Mouse (Mus musculus): ENCODE measurements at regions not wholly inside any gene's neighbourhood (a gene's known extent, or its start where the extent isn't known, plus 50 kb on each side); places are given as distances from the start of the nearest gene placed in this dataset.
"Not testable (repeated sequence)": the region's sequence is repeated elsewhere in the genome, so short reads cannot be mapped to it uniquely, and the experiment has no call there.

DNA sequence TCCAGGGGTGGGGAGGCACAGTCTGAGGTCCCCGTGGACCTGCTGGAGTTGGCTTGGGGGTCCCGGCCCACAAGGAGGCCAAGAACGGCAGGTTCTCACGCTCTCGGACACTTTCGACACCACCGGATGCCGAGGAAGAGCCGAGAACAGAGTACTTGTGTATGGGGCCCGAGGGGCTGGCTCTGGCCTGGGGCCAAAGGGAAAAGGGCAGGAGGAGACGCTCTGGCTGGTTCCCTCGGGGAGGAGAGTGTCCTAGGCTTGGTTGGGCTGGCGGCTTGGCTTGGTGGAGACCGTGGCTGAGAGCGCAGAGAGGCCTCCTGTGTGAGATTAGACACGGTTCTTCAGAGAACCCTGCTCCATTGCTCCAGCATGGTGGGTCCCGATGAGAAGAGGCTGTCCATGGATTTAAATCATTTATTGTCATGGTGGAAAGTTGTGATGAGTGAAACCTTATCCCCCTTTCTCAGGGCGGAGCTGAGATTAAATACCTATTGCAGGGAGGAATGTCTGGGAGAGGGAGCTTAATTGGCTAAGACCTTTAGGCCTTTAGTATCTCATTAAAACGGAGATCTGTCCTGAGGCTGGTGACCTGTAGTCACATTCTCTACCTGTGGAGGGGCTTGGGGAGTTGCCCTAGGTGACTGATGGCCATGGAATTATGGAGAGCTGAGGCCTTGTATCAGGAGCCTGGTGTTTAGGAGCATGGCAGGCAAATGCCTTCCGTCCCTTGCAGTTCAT is 244.1 kb downstream of the Enc1 start:
- DNase-seq = no peak

DNA sequence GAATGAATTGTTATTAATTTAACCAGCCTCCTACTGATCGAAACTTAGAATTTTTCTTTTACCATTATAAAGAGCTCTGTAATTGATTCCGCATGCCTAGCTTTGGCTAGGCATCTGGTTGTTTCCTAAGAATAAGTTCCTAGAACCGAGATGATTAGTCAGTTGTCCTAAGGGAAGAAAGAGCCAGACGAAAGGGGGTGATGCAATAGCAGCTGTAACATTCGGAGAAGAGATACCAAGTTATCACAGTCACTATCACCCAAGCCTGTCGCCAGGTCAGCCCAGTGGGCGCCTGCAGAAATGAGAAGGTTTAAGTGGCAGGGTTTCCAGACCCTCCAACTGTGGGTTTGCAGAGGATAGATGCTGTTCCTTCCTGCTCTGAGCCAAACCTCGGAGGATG is 242.8 kb downstream of the Enc1 start:
- DNase-seq = no peak

DNA sequence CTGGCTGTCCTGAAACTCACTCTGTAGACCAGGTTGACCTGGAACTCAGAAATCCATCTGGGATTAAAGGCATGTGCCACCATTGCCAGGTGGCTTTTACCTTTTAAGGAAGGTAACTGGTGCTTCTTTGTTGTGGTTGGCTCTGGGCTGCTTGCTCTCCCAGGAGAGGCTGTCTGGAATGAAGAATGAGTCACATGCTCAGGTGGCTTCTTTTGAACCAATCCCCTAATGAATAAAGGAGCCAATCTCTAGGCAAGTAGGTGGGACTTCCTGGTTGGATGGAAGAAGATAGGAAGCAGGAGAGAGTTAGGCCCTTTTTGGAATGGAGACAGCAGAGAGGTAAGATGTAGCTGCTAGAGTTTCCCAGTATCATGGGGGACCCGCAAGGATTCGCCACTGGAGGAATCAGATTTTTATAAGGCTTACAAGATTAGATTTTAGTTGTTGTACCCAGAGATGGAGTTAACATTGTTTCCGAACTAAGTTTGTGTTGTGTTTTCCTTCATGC is 241.6 kb downstream of the Enc1 start:
- DNase-seq = no peak

DNA sequence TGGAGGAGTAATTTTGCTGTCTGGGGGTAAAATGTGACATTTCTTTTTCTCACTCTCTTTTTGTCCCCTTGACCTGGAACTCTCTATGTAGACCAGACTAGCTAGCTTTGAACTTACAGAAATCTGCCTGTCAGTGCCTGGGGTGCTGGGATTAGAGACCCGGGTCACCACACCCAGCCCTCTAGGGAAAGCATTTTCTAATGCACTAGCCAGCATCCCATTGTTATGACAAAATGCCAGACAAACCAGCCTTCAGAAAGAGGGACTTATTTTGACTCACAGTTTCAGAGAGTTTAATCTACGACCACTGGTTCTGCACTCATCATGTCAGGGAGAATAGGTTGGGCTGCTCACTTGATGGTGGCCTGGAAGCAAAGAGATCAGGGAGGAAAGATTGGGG is 240.4 kb downstream of the Enc1 start:
- no peak for DNase-seq

DNA sequence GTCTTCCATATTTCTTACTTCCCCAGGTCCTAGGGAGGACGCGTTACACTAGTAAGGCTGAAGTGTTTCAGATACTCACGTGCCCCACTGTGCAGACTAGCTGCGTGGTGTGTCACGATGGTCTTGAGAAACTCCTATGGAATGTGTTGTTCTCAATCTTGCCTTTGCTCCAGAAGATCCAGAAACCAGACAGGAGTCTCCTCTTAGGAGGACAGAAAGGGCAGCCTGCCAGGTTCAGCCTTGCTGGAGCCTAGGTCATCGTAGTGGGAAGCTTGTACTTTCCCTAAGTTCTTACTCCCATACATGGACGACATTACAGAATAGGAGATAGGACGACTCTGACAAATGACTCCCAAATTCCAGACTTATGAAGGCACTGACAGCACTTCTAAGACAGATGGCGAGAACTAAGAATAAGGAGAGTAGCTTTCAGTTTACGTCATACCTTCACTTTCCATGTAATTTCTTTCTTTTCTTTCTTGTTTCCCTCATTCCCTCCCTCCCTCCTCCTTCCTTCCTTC is 238.2 kb downstream of the Enc1 start:
- DNase-seq = no peak

DNA sequence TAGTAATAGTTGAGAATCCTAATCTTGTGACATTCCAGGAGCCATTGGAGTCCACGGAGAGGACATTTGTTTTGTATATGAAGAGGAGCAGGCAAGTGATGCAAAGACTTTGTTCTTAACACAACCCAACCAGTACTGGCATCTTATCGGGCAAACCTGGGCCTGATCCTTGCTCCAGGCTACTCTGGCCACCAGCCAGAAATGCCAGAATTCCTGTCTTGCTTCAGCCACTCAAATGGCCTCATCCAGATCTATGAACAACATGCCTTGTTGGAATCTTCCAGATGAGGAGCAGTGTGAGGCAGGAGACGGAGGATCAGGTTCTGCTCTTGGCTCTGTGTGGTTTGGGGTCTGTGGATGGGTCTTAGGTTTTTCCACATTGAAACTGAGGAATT is 233.1 kb downstream of the Enc1 start:
- no peak for DNase-seq

DNA sequence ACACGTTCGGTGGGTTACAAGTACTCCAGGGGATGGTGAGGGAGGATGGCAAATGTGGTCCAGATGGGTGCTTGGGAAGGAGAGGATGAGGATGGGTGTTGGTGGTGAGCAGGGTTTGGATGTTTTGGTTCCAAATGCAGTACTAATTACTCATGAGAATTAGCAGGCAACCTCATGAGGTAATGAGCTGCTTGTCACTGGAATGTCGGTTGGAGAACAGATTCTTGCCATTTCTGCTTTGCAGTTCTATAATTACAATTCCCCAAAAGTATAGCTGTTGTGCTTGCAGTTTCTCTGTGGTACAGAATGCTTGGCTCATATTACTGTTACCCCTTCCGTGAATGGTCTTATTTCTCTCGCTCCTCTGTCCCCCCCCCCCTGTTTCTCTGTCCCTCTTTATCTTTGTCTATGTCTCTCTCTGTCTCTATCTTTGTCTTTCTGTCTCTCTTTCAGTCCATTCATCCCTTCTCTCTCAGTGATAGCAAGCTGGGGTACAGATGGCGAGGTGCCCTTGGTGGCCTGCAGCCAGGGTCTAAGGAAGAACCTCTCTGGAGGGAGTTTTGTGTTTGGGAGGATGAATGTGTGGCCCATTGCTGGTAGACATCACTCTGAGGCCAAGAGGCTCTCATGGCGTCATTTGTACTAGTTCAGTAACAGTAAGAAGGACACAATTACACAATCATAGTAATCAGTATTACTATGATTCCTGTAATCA is 232.5 kb downstream of the Enc1 start:
- no peak for DNase-seq

DNA sequence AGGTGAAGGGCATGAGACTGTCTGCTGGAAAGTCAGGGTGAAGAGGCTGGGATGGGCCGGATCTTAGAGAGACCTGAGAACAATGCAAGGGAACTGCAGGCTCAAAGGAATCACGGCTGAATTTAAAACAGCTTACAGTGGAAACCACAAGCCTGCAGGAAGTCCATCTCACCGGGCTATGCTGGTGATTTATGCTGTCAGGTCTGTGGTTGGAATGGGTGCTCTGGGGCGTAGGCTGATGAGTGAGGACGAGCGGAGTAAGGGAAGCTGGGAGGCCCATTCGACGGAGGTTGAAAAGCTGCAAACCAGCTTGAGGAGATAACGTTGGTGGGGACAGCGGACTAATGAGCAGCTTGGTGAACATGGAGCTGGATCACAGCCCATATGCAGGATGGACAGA is 229.1 kb downstream of the Enc1 start:
- DNase-seq = no peak

DNA sequence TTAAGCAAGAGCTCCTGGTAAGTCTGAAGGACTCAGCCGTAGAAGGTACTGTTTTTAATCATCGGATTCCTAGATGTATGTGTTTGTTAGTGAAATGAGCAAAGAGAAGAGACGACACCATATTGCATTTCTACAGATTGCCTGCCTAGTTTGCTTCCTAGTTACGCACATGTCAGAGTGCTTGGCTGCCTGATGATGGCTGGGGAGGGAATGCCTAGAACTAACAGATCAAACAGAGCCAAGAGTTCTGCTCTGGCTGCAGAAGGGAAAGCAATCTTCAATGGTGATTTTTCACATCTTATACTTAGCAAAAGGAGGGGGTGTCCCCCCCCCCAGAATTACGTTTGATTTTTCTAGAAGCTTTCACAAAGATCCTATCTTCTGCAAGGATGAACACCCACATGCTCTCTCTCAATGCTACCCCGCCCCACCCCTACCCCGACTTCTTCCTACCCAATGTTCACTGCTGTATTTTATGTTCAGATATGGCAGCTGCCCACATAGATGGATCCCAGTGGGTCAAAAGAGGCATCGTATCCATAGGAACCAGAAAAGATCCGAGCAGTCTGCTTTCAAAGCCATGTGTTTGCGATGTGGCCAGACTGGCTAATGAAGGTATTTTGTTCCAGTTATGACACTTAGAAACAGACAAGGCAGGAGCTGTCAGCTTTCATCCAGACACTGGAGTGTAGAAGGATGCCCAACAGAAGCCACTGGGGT is 228.1 kb downstream of the Enc1 start:
- no peak for DNase-seq

DNA sequence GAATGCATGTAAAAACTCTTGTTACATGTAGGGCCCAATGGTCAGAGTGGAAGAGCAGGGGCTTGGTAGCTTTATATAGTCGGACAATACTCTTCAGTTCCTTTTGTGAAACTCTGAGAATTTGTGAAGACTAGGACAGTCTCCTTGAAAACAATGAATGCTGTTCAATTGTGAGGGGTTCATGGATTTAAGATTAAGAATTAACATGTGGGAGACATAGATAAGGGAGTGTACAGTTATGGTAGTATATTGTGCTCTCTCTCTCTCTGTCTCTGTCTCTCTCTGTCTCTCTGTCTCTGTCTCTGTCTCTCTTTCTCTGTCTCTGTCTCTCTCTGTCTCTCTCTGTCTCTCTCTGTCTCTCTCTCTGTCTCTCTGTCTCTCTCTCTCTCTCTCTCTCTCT is 225.7 kb downstream of the Enc1 start:
- not testable (repeated sequence) for DNase-seq

DNA sequence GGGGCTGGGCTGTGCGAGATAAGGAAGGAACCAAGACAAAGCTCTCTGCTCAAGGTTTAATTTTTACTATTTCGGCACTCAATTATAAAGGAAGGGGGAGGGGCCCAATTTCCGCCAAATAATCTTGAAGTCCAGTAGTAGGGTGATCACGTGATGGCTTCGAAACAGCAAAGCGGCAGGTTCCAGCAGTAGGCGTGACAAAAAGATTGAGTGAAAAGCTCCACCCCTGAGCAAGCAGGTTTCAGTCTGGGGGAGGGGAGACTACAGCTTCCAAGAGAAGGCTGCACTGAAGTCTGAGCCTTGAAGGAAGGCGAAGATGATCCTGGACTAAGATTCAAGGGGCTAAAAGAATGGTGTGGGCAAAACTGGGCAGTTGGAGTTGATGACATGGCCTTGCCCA is 222.9 kb downstream of the Enc1 start:
- DNase-seq = no peak

DNA sequence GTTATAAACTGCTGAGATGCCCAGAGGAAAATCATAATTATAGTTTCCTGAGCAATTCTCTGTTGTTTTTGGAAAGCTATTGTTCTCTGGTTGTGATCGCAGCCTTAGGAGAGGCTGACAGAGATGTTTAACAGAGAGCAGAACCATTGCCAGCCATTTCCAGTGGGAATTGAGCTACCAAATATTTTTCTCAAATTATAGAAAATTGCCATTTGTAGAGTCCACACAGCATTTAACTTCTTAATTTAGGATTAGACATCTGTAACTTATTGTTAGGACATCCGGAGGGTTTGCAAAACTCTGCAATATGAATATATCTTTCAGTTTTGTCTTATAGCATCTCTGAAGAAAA is 222.0 kb downstream of the Enc1 start:
- DNase-seq = no peak

DNA sequence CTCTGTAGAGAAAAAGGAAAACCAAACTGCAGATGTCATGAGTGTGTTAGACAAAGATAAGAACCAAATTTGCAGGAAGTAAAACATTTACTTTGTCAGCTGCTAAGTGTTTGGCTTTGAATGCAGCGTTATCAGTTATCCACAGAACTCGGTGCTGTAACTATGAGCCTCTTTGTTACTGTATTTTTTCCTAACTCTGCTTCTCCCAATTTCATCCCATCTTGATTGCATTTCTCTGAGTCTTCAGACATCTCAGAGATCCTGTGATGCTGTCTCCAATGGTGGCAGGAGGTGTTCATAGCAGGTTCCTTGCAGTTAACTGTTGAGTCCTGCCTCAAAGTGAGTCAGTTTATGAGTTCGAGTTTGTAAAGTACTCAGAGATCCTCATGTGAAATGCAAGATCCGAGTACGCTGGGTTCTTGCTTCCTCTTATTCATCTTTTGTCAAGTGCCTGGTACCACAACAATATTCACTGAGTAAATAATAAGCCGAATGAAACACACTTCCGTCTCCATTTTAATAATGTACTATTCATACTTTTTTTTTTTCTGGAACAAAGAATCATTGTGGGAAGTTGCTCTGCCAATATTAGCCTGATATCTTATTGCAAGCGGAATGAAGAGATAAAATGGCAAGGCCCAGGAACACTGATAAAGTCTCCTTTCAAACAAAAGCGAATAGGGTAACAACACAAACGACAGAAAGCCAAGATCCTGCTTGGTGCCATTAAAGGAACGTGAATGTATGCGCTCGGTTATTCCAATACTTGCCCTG is 221.4 kb downstream of the Enc1 start:
- no peak for DNase-seq

DNA sequence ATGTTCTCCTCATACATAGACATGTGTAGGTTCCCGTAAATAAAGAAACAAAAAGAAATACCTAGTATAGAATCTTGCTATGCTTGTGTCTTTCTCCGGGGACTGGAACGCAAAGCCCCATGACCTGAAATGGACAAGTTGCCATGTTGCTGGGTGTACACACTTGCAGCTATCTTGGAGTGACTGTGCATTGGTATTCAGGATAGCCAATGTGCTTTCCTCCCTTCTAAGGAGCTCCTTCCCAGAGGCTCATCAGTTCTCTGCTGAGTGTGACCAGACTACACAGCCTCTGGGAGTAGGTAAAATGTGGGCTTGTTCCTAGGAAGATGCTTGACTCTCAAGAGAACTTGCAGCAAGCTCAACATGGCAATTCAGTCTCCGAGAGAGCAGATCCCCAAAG is 220.3 kb downstream of the Enc1 start:
- DNase-seq = no peak

DNA sequence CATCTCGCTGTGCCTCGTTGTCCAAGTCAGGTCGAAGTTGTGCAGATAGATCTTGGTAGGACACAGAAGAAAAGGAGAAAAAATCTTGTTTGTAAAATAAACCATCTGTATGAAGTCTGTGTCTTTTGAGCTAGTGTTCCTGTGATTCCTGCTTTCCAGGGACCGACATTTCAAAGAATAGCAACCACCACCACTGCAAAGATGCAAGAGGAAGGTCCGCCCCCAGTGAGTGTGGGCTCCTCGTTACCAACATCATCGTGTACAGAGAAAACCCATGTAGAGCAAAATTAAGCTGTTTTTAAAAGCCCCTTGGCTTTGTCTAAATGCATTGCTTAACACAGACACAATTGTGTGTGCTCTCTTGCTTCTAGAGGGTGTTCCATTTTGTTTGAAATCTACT is 218.2 kb downstream of the Enc1 start:
- no peak for DNase-seq

DNA sequence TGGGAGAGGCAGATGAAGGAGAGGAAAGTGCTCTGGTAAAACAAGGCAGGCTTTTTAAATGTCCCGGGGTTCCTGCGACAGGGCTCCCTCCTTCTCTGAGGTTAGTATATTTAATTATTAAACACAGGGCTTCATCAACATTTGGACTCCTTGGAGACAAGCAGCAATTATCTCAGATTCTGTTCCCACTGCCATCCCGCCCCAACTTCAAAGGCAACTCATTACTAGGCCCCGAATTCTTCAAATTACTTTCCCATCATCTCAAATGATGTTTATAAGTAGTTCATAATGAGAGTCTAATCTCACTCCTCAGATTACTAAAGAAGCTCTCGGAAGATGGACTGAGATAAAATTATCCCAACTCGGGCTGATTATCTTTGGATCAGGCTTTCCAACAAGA is 215.1 kb downstream of the Enc1 start:
- no peak for DNase-seq

DNA sequence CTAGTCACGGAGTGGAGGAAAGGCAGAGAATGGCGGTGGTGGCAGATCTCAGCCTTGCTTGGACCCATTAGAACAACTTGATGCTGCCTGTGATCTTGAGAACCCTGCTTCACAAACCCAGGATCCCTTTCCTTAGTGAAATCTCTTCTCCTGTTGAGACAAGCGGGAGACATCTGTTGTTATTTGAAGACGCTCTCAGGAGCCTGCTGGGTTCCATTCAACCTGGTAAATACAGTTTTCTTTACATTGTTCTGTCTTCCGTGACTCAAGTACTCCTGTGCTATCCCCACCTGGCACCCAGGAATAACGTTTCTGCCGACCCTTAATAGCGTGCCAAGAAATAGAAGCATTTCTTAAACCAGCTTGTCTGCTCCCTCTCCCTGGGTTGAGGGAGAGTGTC is 213.8 kb downstream of the Enc1 start:
- DNase-seq = no peak

DNA sequence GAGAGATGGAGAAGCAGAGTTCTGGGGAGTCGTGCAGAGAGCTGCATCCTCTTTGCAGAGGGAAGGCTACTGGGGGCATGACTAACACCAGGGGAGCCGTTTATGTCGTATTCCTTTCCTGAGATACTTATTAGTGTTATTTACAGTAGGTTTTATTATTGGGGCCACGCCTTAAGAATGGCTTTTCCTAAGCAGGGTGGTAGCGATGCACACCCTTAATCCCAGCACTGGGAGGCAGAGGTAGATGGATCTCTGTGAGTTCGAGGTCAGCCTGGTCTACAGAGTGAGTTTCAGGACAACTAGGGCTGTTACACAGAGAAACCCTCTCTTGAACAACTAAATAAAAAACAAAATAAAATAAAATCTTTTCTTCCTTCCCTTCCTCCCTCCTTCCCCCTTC is 212.6 kb downstream of the Enc1 start:
- no peak for DNase-seq

DNA sequence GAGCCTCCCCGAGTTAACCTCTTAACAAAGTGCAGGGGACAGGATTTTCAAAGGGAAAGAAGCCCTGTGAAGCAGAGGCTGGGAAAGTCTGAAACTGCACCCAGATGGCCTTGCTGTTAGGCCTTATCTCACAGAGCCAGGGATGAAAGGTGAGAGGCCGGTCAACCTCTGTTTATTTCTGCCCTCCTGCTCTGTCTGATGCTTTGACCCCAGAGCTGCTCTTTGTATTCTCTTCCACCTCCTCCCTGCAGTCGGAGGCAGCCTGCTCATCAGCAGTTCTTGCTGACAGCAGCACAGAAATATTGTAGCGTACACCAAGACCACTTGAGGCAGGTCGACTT is 212.2 kb downstream of the Enc1 start:
- DNase-seq = no peak

DNA sequence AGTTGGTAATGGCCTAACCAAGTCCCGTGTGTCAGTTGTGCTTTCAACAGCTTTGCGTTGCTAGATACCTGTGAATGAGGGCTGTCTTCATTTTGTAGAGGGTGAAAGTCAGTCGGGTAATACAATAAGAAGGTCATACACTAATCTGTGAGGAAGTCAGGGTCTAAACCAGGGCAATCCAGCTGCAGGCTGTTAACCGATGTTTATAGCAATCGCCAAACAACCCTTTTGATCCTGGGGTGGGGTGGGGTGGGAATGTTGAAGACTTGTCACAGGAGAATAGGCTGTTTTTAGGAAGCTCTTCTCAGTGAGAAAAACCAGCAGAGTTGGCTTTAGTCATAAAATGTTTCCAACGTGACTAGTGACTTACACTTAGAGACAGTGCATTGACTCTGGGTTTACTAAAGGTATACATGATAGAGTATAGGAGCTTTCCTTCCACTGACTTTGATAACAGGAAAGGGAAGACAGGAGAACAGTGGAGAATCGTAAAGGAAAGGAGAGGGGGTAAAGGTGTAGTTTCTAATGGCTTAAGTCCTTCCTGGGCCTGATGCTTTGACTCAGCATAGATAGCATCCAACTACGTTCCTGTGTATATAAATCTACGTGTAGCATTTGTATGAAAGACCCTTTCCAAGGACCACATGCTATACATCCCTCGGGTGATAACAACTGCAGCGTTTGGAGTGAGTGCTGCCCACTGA is 211.6 kb downstream of the Enc1 start:
- DNase-seq = no peak

DNA sequence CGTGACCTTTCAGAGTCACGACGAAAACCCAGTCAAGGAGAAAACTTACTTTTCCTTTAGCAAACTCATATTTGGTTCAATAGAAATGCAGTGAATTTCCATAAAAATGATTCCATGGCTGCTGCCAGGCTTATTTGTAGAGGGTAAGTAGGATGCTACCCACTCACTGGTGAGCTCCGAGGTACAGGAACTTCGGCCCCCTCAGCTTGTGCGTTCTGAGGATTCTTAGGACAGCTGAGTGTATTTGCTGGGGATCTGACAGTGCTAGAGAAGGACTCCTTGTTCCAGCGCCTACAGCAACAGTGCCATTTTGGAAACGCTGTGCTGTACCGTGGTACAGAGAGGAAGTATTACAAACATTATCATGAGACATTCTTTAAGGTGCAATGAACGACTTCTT is 210.4 kb downstream of the Enc1 start:
- no peak for DNase-seq

DNA sequence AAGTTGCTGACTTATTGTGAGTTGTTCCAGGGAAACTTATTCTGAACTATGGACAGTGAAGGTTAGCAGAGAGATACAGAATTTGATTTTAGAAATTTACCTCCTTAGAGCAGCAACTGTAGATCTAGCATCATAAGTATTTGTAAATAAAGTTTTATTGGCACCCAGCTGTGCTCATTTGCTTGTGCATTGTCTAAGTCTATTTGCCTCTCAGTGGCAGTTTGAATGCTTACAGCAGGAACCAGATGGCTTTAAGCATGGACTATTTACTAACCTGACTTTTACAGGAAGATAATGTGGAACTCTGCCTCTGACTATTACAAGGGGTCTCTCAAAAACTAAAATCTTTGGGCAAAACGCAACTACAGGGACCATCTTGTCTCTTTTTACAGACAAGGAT is 207.2 kb downstream of the Enc1 start:
- DNase-seq = no peak
